Mouse (Mus musculus) MEL (cell line): ENCODE results near the gene Serpind1. TPM values are rescaled to one million over a fixed set of nuclear protein-coding genes. Genes with fewer than 3 reads are reported as not detected.
A peak's percentile ranks its signal among the peaks of the same experiment; 100 is the strongest.

Source experiments
- DNase-seq: peaks from one replicate; pipeline ENCODE4 v3.0.0; 2011; ENCODE audit warnings: low read depth, low spot score
- H3K27ac ChIP-seq: 2 replicates; pipeline ENCODE4 v1.5.1; 2012; ENCODE audit warnings: low read depth, mild to moderate bottlenecking, control low read depth, low read length, moderate library complexity; ENCODE audit not compliant: control insufficient read depth
- H3K27me3 ChIP-seq, 2 experiments: fragments of 150-350 bp in 1 of 2; sonication (generic) in 1 of 2; 2 replicates each; pipeline ENCODE4 v1.6.1; 2012; ENCODE audit warnings: low read length in 2 of 2, mild to moderate bottlenecking in 2 of 2, improper control_type of control experiment in 1 of 2, moderate library complexity in 1 of 2; ENCODE audit not compliant: insufficient read depth in 2 of 2, control insufficient read depth in 1 of 2
- H3K36me3 ChIP-seq, 2 experiments: 2 replicates each; pipeline ENCODE4 v1.6.1; 2012 to 2014; ENCODE audit warnings: low read length in 2 of 2, improper control_type of control experiment in 1 of 2, inconsistent platforms in 1 of 2, mild to moderate bottlenecking in 1 of 2; ENCODE audit not compliant: insufficient read depth in 2 of 2, control insufficient read depth in 1 of 2
- H3K4me1 ChIP-seq, 2 experiments: fragments of 150-350 bp in 1 of 2; sonication (generic) in 1 of 2; 2 replicates each; pipeline ENCODE4 v1.6.1; 2012; ENCODE audit warnings: low read length in 2 of 2, improper control_type of control experiment in 1 of 2, mild to moderate bottlenecking in 1 of 2; ENCODE audit not compliant: insufficient read depth in 2 of 2, control insufficient read depth in 1 of 2
- H3K4me3 ChIP-seq, 2 experiments: fragments of 150-350 bp in 1 of 2; sonication (generic) in 1 of 2; 2 replicates each; pipeline ENCODE4 v1.5.1; 2012; ENCODE audit warnings: low read depth in 2 of 2, low read length in 2 of 2, mild to moderate bottlenecking in 2 of 2, moderate library complexity in 2 of 2, control low read depth in 1 of 2, improper control_type of control experiment in 1 of 2; ENCODE audit not compliant: control insufficient read depth in 1 of 2, insufficient read depth in 1 of 2
- H3K79me2 ChIP-seq: 2 replicates; pipeline ENCODE4 v1.6.1; 2012; ENCODE audit warnings: mild to moderate bottlenecking, low read length, moderate library complexity; ENCODE audit not compliant: control insufficient read depth, poor library complexity, insufficient read depth
- H3K9ac ChIP-seq: 2 replicates; pipeline ENCODE4 v1.6.1; 2012; ENCODE audit warnings: low read depth, mild to moderate bottlenecking, control low read depth, low read length, moderate library complexity; ENCODE audit not compliant: control insufficient read depth, poor library complexity, severe bottlenecking
- H3K9me3 ChIP-seq: fragments of 150-350 bp; sonication (generic); replicated peaks from 2 replicates; pipeline ENCODE4 v1.6.1; 2012; ENCODE audit warnings: mild to moderate bottlenecking, low read length, improper control_type of control experiment, moderate library complexity; ENCODE audit not compliant: insufficient read depth
- BHLHE40 ChIP-seq: IDR thresholded peaks from 2 replicates; pipeline ENCODE4 v1.6.1; 2012; ENCODE audit warnings: low read depth, mild to moderate bottlenecking, inconsistent platforms, low read length, improper control_type of control experiment, borderline replicate concordance
- CTCF ChIP-seq, 3 experiments: IDR thresholded peaks in 2 of 3; conservative IDR thresholded peaks in 1 of 3; 2 replicates each; pipeline ENCODE4 v1.5.1; 2011 to 2012; ENCODE audit warnings: low read length in 3 of 3, low read depth in 2 of 3, mild to moderate bottlenecking in 2 of 3, improper control_type of control experiment in 1 of 3, inconsistent platforms in 1 of 3, mixed read lengths in 1 of 3, moderate library complexity in 1 of 3; ENCODE audit not compliant: control insufficient read depth in 1 of 3, insufficient read depth in 1 of 3, poor library complexity in 1 of 3, severe bottlenecking in 1 of 3
- EP300 ChIP-seq, 2 experiments: IDR thresholded peaks; 2 replicates each; pipeline ENCODE4 v1.6.1; 2011; ENCODE audit warnings: improper control_type of control experiment in 2 of 2, low read length in 2 of 2, low read depth in 1 of 2, mild to moderate bottlenecking in 1 of 2
- KAT2A ChIP-seq: conservative IDR thresholded peaks from 2 replicates; pipeline ENCODE4 v1.6.1; 2012; ENCODE audit warnings: low read depth, low read length, improper control_type of control experiment, inconsistent platforms
- MAFK ChIP-seq: IDR thresholded peaks from 2 replicates; pipeline ENCODE4 v1.6.1; 2011; ENCODE audit warnings: low read depth, mild to moderate bottlenecking, low read length, improper control_type of control experiment, borderline replicate concordance
- MEF2A ChIP-seq: IDR thresholded peaks from 2 replicates; pipeline ENCODE4 v1.6.1; 2014; ENCODE audit warnings: low read depth, mild to moderate bottlenecking, inconsistent platforms, low read length, improper control_type of control experiment; ENCODE audit not compliant: poor library complexity, insufficient replicate concordance, severe bottlenecking; ENCODE audit errors: extremely low read depth
- POLR2AphosphoS5 ChIP-seq: IDR thresholded peaks from 2 replicates; pipeline ENCODE4 v1.6.1; 2012; ENCODE audit warnings: low read depth, borderline replicate concordance, mild to moderate bottlenecking, inconsistent platforms, low read length, moderate library complexity, mixed read lengths
- RAD21 ChIP-seq: IDR thresholded peaks from 2 replicates; pipeline ENCODE4 v1.6.1; 2011; ENCODE audit warnings: mild to moderate bottlenecking, low read depth, low read length, improper control_type of control experiment
- RCOR1 ChIP-seq: IDR thresholded peaks from 2 replicates; pipeline ENCODE4 v1.6.1; 2012; ENCODE audit warnings: low read depth, mild to moderate bottlenecking, inconsistent platforms, low read length, improper control_type of control experiment
- SIN3A ChIP-seq: IDR thresholded peaks from 2 replicates; pipeline ENCODE4 v1.6.1; 2012; ENCODE audit warnings: low read length, improper control_type of control experiment, inconsistent platforms
- SMC3 ChIP-seq: IDR thresholded peaks from 2 replicates; pipeline ENCODE4 v1.6.1; 2011; ENCODE audit warnings: low read depth, low read length, improper control_type of control experiment
- ZC3H11A ChIP-seq: IDR thresholded peaks from 2 replicates; pipeline ENCODE4 v1.6.1; 2012; ENCODE audit warnings: low read depth, mild to moderate bottlenecking, inconsistent platforms, low read length, improper control_type of control experiment
- ZMIZ1 ChIP-seq: IDR thresholded peaks from 2 replicates; pipeline ENCODE4 v1.6.1; 2012; ENCODE audit warnings: low read depth, mild to moderate bottlenecking, inconsistent platforms, low read length, improper control_type of control experiment, moderate library complexity
- ZNF384 ChIP-seq: IDR thresholded peaks from 2 replicates; pipeline ENCODE4 v1.6.1; 2012; ENCODE audit warnings: low read depth, mild to moderate bottlenecking, inconsistent platforms, low read length, improper control_type of control experiment
- polyA plus RNA-seq, 2 experiments: library from polyadenylated mRNA; stranded (reverse) in 1 of 2; unstranded in 1 of 2; fragments of >175 nt in 1 of 2; fragments of >200 nt in 1 of 2; gene quantifications; 2 replicates each; pipeline versions ENCODE4 v1.2.1 to v1.2.4; 2012; ENCODE audit warnings: low replicate concordance in 2 of 2, low read depth in 1 of 2; ENCODE audit not compliant: insufficient read length in 2 of 2, insufficient read depth in 1 of 2, missing spikeins in 1 of 2
- total RNA-seq: library from RNA; depleted of rRNA; stranded (reverse); fragments of 300-350 nt; gene quantifications from 2 replicates; pipeline ENCODE4 v1.2.3, GENCODE M21; 2012

The Serpind1 gene
- total and polyA plus RNA-seq, 3 experiments = not detected

DNA sequence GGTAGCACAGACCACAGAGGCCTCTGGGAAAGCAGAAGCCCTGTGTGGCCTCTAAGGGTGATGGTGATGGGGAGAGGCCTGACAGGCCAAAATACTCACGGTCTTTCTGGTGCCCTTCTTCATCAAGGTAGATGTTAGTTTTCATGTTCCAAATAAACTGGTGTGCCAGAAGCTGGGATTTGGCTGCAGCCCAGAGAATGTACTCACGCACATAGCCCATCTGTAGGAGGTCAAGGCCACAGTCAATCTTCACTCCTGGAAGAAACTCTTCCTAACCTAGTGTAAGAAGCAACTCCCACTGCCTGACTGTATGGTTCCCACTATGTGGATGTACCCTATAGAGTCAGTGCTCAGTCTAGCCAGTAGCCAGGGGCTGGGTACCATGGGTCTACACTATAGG lies 40.2 kb upstream of the Serpind1 start:
- H3K9ac ChIP-seq = no peak overlapping the region
- H3K27me3 ChIP-seq = no peaks in the 10 kb centered on the region
- H3K27ac ChIP-seq = no peak overlapping the region
- no peaks in the 10 kb centered on the region for H3K79me2 ChIP-seq
- no peak for DNase-seq
- TF ChIP-seq MEF2A (no peak), EP300 (IDR thresholded peaks at IDR 0.05; ENCODE audit: low read depth in 1 of 2, low read length in 2 of 2) (no peak), RCOR1 (no peak), MAFK (no peak), BHLHE40 (no peak), ZMIZ1 (no peak), KAT2A (no peak)
- H3K36me3 ChIP-seq = no peaks in the 10 kb centered on the region; a peak in 1 of 4 replicates
- no peak overlapping the region for H3K4me3 ChIP-seq
- no peaks in the 10 kb centered on the region for H3K9me3 ChIP-seq
- H3K4me1 ChIP-seq = no peaks in the 10 kb centered on the region

DNA sequence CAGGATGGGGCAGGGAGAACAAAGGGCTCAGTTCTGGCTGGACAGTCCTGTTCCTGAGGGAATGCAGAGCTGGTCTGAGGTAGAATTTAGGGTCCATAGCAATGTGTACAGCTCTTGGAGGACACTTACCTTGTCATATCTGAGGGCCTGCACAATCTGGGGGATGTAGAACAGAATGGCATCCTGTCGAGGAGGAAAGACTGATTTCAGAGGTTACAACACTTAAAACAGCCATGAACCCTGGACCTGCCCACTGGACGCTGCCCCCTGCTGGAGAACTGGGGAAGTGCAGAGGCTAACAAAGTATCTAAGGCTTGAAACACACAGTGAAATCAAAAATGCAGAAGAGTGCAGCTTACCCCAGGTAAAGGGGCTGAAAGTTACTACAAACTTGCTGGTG lies 38.4 kb upstream of the Serpind1 start:
- Histone ChIP-seq H3K4me3 (no peak overlapping the region), H3K79me2 (no peaks in the 10 kb centered on the region), H3K9me3 (no peaks in the 10 kb centered on the region), H3K9ac (no peak overlapping the region), H3K36me3 (no peaks in the 10 kb centered on the region), H3K27ac (no peak overlapping the region), H3K4me1 (no peaks in the 10 kb centered on the region), H3K27me3 (no peaks in the 10 kb centered on the region)
- TF ChIP-seq SMC3 = peak; percentile 97
- TF ChIP-seq SIN3A = 0 out of 2 replicates have a peak, but pooled peaks have one; percentile 19
- TF ChIP-seq POLR2AphosphoS5 = no peak
- 0 out of 2 replicates have a peak, but pooled peaks have one; percentile 10 for TF ChIP-seq BHLHE40
- 0 out of 2 replicates have a peak, but pooled peaks have one; percentile 30 for TF ChIP-seq RCOR1
- peak; percentile 95 to 100 (median 97) for TF ChIP-seq CTCF (IDR thresholded peaks at IDR 0.05 in 2 of 3, conservative IDR thresholded peaks at IDR 0.05 in 1 of 3; ENCODE audit: control insufficient read depth in 1 of 3, insufficient read depth in 1 of 3, low read depth in 2 of 3, low read length in 3 of 3, poor library complexity in 1 of 3, severe bottlenecking in 1 of 3)
- TF ChIP-seq KAT2A = no peak
- no peak for TF ChIP-seq ZMIZ1
- peak; percentile 81 for TF ChIP-seq ZC3H11A
- TF ChIP-seq ZNF384 = 0 out of 2 replicates have a peak, but pooled peaks have one; percentile 15
- TF ChIP-seq RAD21 = peak; percentile 72
- DNase-seq = peak; percentile 82
